Mouse (Mus musculus) heart, postnatal 14 days (tissue): ENCODE measurements at regions not wholly inside any gene's neighbourhood (a gene's known extent, or its start where the extent isn't known, plus 50 kb on each side); places are given as distances from the start of the nearest gene placed in this dataset.

Source experiments
- DNase-seq, 2 experiments: peaks; one replicate each; pipeline ENCODE4 v3.0.0; 2021 to 2022
- intact Hi-C: fragments of 180-260 bp; cut with DNase I; formaldehyde crosslinking; loops from one replicate; pipeline ENCODE4 v1.15.1; 2025

DNA sequence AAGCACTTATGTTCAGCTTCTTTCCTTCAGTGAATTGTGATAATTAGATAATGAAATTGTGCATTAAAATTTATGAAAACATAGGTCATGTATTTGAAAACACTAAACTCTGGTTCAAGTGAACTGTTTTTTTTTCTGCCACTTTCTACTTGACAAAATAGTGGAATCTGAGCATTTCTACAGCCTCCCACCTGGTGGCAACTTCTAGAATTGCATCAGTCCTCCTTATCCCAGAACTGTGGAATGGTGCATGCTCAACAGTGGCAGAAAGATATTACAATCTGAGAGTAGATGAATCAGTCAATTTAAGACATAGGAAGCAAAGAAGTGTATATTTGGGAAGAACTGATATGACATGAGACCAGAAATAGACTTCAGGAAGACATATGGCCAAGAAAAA, 84.1 kb upstream of the Gm28269 start:
- intact Hi-C loops, result loop anchor here (5.0 kb wide), 1 partner anchor 442 kb away; no protein-coding TSS in a partner anchor
- peak; percentile 13 to 31 for DNase-seq

DNA sequence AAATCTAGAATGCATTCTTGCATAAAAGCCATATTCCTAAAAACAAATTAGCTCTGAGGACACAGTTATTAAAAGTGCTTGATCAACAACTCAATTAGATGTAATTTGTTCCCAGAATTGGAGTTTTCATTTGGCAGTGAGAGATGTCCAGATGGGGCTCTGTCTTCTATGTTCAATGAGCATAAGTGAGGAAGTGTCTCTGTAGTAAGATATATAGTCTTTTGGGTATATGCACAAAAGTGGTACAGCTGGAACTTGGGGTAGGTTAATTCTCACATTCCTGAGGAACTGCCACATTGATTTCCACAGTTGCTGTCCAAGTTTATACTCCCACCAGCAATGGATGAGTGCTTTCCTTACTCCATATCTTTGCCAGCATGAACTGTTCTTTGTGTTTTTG, 64.3 kb upstream of the Gm28269 start:
- no peak for DNase-seq
- intact Hi-C loops, result no loop called here

DNA sequence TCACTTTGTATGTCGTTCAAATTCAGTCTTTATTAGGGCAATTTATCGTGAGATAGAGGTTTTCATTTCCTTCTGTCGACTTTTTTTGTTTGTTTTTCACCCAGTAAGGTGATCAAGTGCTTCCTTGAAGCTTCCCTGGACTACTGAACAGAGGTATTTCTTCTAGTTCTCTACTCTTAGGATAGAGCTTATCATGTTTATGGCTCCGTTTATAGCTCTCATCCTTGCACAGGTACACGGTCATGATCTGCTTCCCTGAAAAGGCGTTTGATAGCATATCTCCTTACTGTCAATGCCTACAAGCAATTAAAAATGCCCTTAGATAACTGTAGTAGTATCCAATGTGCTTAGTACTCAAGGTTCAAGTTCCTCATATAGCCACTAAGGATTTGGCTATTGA, 56.9 kb upstream of the Gm28269 start:
- no peak for DNase-seq
- intact Hi-C loops, result no loop called here
